Mouse (Mus musculus) midbrain, embryonic 15.5 days (tissue): ENCODE data around the gene Ngdn. TPM values are rescaled to one million over a fixed set of nuclear protein-coding genes. Genes with fewer than 3 reads are reported as not detected.

Experiments used
- ATAC-seq: fragments of 200-750 bp; cut with Nextera tagmentation; replicated peaks from 2 replicates; pipeline ENCODE4 v1.8.0; 2017; ENCODE audit warnings: moderate TSS enrichment
- H3K27ac ChIP-seq: fragments of 300-500 bp; sonication (generic); 2 replicates; pipeline ENCODE4 v1.5.1; 2015; ENCODE audit warnings: mild to moderate bottlenecking, inconsistent platforms
- H3K27me3 ChIP-seq: fragments of 300-500 bp; sonication (generic); replicated peaks from 2 replicates; pipeline ENCODE4 v1.6.1; 2015; ENCODE audit warnings: inconsistent platforms
- H3K36me3 ChIP-seq: fragments of 300-500 bp; sonication (generic); replicated peaks from 2 replicates; pipeline ENCODE4 v1.6.1; 2015; ENCODE audit warnings: inconsistent platforms
- H3K4me1 ChIP-seq: fragments of 300-500 bp; sonication (generic); 2 replicates; pipeline ENCODE4 v1.6.1; 2015; ENCODE audit warnings: inconsistent platforms
- H3K4me2 ChIP-seq: fragments of 300-500 bp; sonication (generic); 2 replicates; pipeline ENCODE4 v1.6.1; 2015; ENCODE audit warnings: inconsistent platforms, mild to moderate bottlenecking, moderate library complexity
- H3K4me3 ChIP-seq: fragments of 300-500 bp; sonication (generic); 2 replicates; pipeline ENCODE4 v1.5.1; 2015; ENCODE audit warnings: mild to moderate bottlenecking, inconsistent platforms
- H3K9ac ChIP-seq: fragments of 300-500 bp; sonication (generic); 2 replicates; pipeline ENCODE4 v1.6.1; 2015; ENCODE audit warnings: mild to moderate bottlenecking, inconsistent platforms
- H3K9me3 ChIP-seq: fragments of 300-500 bp; sonication (generic); 2 replicates; pipeline ENCODE4 v1.6.1; 2016; ENCODE audit warnings: inconsistent platforms
- WGBS: fragments of 180-500 bp; shearing (Covaris S2); methylation state at CpG from one replicate; pipeline ENCODE4 v1.1.7; 2015; ENCODE audit warnings: mixed read lengths; 5-methylcytosine and 5-hydroxymethylcytosine counted together
- microRNA counts: library from miRNA; unstranded; fragments of <30 nt; microRNA quantifications from one replicate; lab custom pipeline; 2016
- microRNA-seq: library from miRNA; unstranded; fragments of <30 nt; microRNA quantifications from one replicate; pipeline ENCODE4, GENCODE M21; 2016
- polyA plus RNA-seq: library from polyadenylated mRNA; unstranded; fragments of >200 nt; fragmentation: Nextera tagmentation; extraction: Ambion mirVana; gene quantifications from 2 replicates; pipeline ENCODE4 v1.2.1, GENCODE M21; 2015

Gene Ngdn
- polyA plus RNA-seq, 1 experiment from 2014 or later: 47.8 TPM

DNA sequence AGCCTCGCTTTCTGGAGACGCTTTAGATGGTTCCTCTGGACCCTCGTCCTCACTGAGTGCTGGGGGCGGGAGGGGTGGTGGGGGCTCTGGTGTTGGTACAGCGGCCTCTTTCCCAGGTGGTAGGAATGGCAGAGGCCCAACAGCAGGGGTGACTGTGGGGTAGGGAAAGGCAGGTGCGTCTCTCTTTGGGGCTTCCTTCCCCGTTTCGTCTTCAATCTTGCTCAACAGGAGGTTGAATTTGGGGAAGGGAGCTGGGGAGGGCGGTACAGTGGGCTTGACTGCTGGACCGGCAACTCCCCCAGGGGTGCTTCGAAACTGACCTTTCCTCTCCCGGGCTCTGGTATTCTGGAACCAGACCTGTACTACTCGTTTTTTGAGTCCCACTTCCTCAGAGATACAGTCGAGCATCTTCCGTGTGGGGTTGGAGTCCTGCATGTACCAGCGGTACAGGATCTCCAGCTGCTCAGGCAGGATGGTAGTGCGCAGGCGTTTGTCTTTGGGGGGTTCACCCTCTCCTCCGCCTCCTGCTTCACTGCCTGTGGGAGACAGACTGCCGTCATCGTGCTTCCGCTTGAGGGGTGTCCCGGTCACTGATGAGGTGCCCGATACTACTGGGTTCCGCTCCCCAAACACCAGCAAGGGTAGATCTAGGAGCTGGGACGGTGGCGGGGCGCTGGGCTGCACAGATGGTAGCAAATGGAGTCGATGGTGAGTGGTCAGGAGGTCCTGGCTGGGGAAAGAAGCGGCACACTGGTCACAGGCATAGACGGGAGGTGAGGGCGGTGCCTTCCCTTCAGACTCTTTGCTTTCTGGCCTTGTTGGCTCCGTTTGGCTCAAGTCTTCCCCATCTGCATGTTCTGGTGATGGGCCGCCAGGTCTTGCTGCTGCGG, 49.5 kb downstream of the Ngdn start:
- 85% methylated on average over 35 of the region's 35 CpGs for WGBS

GRCm38 (mm10) chr14:55065391-55065790, 50.1 kb downstream of the Ngdn start:
- H3K27ac ChIP-seq: no peak overlapping the region
- H3K27me3 ChIP-seq: no peaks in the 10 kb centered on the region
- no peak for ATAC-seq
- H3K4me3 ChIP-seq: no peak overlapping the region
- H3K4me1 ChIP-seq: peaks cover 26% of the 10 kb centered on the region
- H3K4me2 ChIP-seq: no peak overlapping the region
- WGBS: 91% methylated on average over 13 of the region's 13 CpGs
- H3K36me3 ChIP-seq: peaks cover 56% of the 10 kb centered on the region
- H3K9ac ChIP-seq: no peak overlapping the region
- no peaks in the 10 kb centered on the region for H3K9me3 ChIP-seq

More for the DNA sequence above, 49.5 kb downstream of the Ngdn start:
- ATAC-seq: no peak
- Histone ChIP-seq H3K27me3 (no peaks in the 10 kb centered on the region), H3K4me1 (peaks cover 30% of the 10 kb centered on the region), H3K4me2 (no peak overlapping the region), H3K9ac (no peak overlapping the region), H3K4me3 (no peak overlapping the region), H3K27ac (no peak overlapping the region), H3K9me3 (no peaks in the 10 kb centered on the region), H3K36me3 (peaks cover 50% of the 10 kb centered on the region)

DNA sequence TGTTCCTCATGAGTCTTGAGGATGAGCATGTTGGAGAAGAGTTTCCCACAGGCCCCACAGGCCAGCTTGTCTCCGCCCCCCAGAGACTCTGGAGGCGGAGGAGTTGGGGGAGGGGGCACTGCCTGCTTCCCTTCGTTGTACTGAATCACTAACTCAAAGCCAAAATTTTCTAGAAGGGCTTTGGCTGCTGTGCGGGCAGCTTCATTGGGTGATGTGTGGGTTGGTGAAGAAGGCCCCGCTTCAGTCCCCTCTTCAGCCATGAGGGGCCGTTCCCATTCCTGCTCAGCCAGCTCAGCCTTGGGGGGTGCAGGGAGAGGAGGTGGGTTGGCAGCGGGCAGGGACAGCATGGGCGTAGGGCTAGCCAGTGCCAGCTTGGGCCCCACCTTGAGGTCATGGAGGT, 50.8 kb downstream of the Ngdn start:
- no peak overlapping the region for H3K4me2 ChIP-seq
- no peak for ATAC-seq
- H3K9ac ChIP-seq: no peak overlapping the region
- H3K27me3 ChIP-seq: no peaks in the 10 kb centered on the region
- H3K4me3 ChIP-seq: no peak overlapping the region
- peaks cover 56% of the 10 kb centered on the region for H3K36me3 ChIP-seq
- H3K4me1 ChIP-seq: peaks cover 20% of the 10 kb centered on the region
- no peaks in the 10 kb centered on the region for H3K9me3 ChIP-seq
- no peak overlapping the region for H3K27ac ChIP-seq
- 91% methylated on average over 8 of the region's 8 CpGs for WGBS

- Histone ChIP-seq H3K27me3 (no peaks in the 10 kb centered on the region), H3K4me2 (no peak overlapping the region), H3K4me3 (no peak overlapping the region), H3K36me3 (peaks cover 43% of the 10 kb centered on the region), H3K9me3 (no peaks in the 10 kb centered on the region), H3K27ac (peak overlapping the region; percentile 43; the same call in 1 of the 2 replicates), H3K4me1 (peaks cover 17% of the 10 kb centered on the region), H3K9ac (no peak overlapping the region)
- 31% methylated on average over 19 of the region's 19 CpGs for WGBS
- ATAC-seq: no peak
These were observed 56.5 kb downstream of the Ngdn start for GRCm38 (mm10) chr14:55071756-55072155.

MicroRNAs within 50 kb of the gene (microRNA counts, 519-probe panel; counts per million panel counts)
- microRNA mmu-miR-208b (lab: Ali Mortazavi, UCI): not detected

Small RNAs within 50 kb of the gene (microRNA-seq; reads per million reads assigned to microRNA genes)
- gene Mir208b: 50.4 reads per million, percentile 47 among the genes with 10 or more reads in this experiment

Other genes with a start within 250 kb of the Ngdn start
- gene Slc7a8, start 233.5 kb upstream of the Ngdn start, polyA plus RNA-seq: 8.9 and 9.9 TPM in 2 replicates
- gene Rnf212b, start 201.3 kb upstream of the Ngdn start, polyA plus RNA-seq: not detected in 2 replicates
- 13.6 and 14.5 TPM in 2 replicates for gene Homez, start 144.5 kb upstream of the Ngdn start, polyA plus RNA-seq
- gene Ppp1r3e, start 137.9 kb upstream of the Ngdn start, polyA plus RNA-seq: 3.3 and 3.4 TPM in 2 replicates
- gene Bcl2l2, start 132.1 kb upstream of the Ngdn start, polyA plus RNA-seq: 4.1 and 4.8 TPM in 2 replicates
- gene Gm20521, start 132.0 kb upstream of the Ngdn start, polyA plus RNA-seq: not detected in 2 replicates
- gene Pabpn1, start 123.0 kb upstream of the Ngdn start, polyA plus RNA-seq: 183 and 192 TPM in 2 replicates
- gene Slc22a17, start 102.3 kb upstream of the Ngdn start, polyA plus RNA-seq: 229 and 248 TPM in 2 replicates
- gene Efs, start 89.3 kb upstream of the Ngdn start, polyA plus RNA-seq: 15.0 and 16.9 TPM in 2 replicates
- 0.48 TPM in 1 of 2 replicates, not detected in the other for gene Il25, start 82.8 kb upstream of the Ngdn start, polyA plus RNA-seq
- gene Cmtm5, start 79.2 kb upstream of the Ngdn start, polyA plus RNA-seq: 6.5 and 7.2 TPM in 2 replicates
- gene Myh6, start 48.5 kb upstream of the Ngdn start, polyA plus RNA-seq: 1.6 and 2.8 TPM in 2 replicates
- not detected in 2 replicates for gene Gm17428, start 38.5 kb upstream of the Ngdn start, polyA plus RNA-seq
- 7.5 and 8.7 TPM in 2 replicates for gene Myh7, start 20.8 kb upstream of the Ngdn start, polyA plus RNA-seq
- gene Zfhx2, start 76.9 kb downstream of the Ngdn start, polyA plus RNA-seq: 33.7 and 37.5 TPM in 2 replicates
- 38.8 and 39.5 TPM in 2 replicates for gene Thtpa, start 79.3 kb downstream of the Ngdn start, polyA plus RNA-seq
- gene Ap1g2, start 91.1 kb downstream of the Ngdn start, polyA plus RNA-seq: 7.5 and 9.2 TPM in 2 replicates
- 39.7 and 42.5 TPM in 2 replicates for gene Jph4, start 101.5 kb downstream of the Ngdn start, polyA plus RNA-seq
- gene Dhrs2, start 206.6 kb downstream of the Ngdn start, polyA plus RNA-seq: 0.80 and 0.93 TPM in 2 replicates